Mouse (Mus musculus) lung, embryonic 14.5 days (tissue): ENCODE measurements around the gene Cbln3. TPM values are rescaled to one million over a fixed set of nuclear protein-coding genes. Genes with fewer than 3 reads are reported as not detected.

Experiments
- ATAC-seq: fragments of 200-750 bp; cut with Nextera tagmentation; 2 replicates; pipeline ENCODE4 v1.8.0; 2017; ENCODE audit warnings: mild to moderate bottlenecking, moderate TSS enrichment, moderate library complexity; ENCODE audit not compliant: insufficient read depth
- DNase-seq: peaks from one replicate; pipeline ENCODE4 v3.0.0-alpha.2; 2015
- H3K27ac ChIP-seq: fragments of 300-500 bp; sonication (generic); 2 replicates; pipeline ENCODE4 v1.5.1; 2014; ENCODE audit warnings: low read depth, mild to moderate bottlenecking, moderate library complexity
- H3K27me3 ChIP-seq: fragments of 300-500 bp; sonication (generic); 2 replicates; pipeline ENCODE4 v1.6.1; 2014; ENCODE audit warnings: low read length, control low read depth; ENCODE audit not compliant: insufficient read depth
- H3K36me3 ChIP-seq: fragments of 300-500 bp; sonication (generic); 2 replicates; pipeline ENCODE4 v1.6.1; 2014; ENCODE audit warnings: control low read depth; ENCODE audit not compliant: insufficient read depth
- H3K4me1 ChIP-seq: fragments of 300-500 bp; sonication (generic); 2 replicates; pipeline ENCODE4 v1.6.1; 2014; ENCODE audit warnings: antibody characterized with exemption, control low read depth; ENCODE audit not compliant: insufficient read depth
- H3K4me2 ChIP-seq: fragments of 300-500 bp; sonication (generic); 2 replicates; pipeline ENCODE4 v1.6.1; 2014; ENCODE audit warnings: mild to moderate bottlenecking
- H3K4me3 ChIP-seq: fragments of 300-500 bp; sonication (generic); 2 replicates; pipeline ENCODE4 v1.5.1; 2014; ENCODE audit warnings: low read depth, low read length
- H3K9ac ChIP-seq: fragments of 300-500 bp; sonication (generic); 2 replicates; pipeline ENCODE4 v1.6.1; 2014
- H3K9me3 ChIP-seq: fragments of 300-500 bp; sonication (generic); 2 replicates; pipeline ENCODE4 v1.6.1; 2016; ENCODE audit warnings: low read depth, low read length, control low read depth
- CTCF ChIP-seq: IDR thresholded peaks from 2 replicates; pipeline ENCODE4 v1.5.1; 2016; ENCODE audit warnings: antibody characterized with exemption, low read depth
- WGBS: fragments of 180-500 bp; shearing (Covaris S2); extraction: QIAGEN DNeasy Blood & Tissue Kit; methylation state at CpG from one replicate; pipeline ENCODE4 v1.1.7; 2014; 5-methylcytosine and 5-hydroxymethylcytosine counted together
- polyA plus RNA-seq: library from polyadenylated mRNA; unstranded; fragments of >200 nt; fragmentation: Nextera tagmentation; extraction: Ambion mirVana; gene quantifications from 2 replicates; pipeline ENCODE4 v1.2.1, GENCODE M21; 2014

Gene Cbln3
- 1.4 and 1.9 TPM in 2 replicates for polyA plus RNA-seq

DNA sequence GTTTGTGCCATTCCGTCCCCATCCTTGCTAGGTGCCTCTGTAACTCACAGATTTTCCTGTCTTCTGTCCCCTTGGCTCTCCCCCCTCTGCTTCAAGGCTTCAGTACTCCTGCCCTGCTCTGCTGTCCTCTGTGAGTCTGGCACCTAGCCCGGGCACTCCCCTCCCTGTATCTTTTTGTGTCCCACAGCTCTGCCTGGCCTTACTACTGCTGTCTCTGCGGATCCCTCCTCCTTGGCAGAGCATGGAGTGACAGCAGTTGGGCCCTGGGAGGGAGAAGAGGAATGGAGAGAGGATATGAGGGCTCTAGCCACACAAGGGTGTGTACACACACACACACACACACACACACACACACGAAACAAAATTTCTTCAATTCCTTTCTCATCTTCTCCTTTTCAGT, at the start of gene Cbln3:
Gene Cbln3 (minus strand): TSS at position 227 of the 400 bp plus-strand sequence.
- peak; percentile 86 for DNase-seq

DNA sequence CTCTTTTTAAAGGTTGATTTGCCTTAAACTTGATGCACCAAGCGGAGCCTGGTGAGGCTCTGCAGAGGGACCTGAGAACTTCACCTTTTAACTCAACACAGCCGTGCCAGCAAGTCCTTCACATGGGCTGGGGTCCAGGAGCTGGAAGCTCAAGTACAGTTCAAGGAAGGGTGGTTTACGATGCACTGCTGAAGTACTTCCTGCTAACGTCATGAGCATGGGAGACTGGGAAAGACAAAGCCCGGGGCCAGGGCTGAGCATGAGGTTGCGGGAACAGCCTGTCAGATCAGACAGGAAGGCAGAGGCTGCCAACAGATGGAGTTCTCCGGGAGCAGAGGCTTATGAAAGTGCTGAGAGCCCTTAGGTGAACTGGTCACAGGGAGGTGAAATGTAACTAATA, 49.4 kb upstream of the Cbln3 start:
- Histone ChIP-seq H3K27ac (no peak overlapping the region), H3K27me3 (no peaks in the 10 kb centered on the region), H3K4me2 (peak overlapping the region; percentile 40), H3K36me3 (no peaks in the 10 kb centered on the region), H3K9ac (no peak overlapping the region), H3K9me3 (no peaks in the 10 kb centered on the region; the same call in 1 of the 2 replicates), H3K4me1 (no peaks in the 10 kb centered on the region; the same call in 1 of the 2 replicates), H3K4me3 (no peak overlapping the region)
- DNase-seq (peak; percentile 79), ATAC-seq (peak; percentile 88)
- 13% methylated on average over 7 of the region's 7 CpGs for WGBS
- TF ChIP-seq CTCF, result no peak

More for the DNA sequence above, at the start of gene Cbln3:
- Histone ChIP-seq H3K9ac (peak within 1 kb of the TSS; percentile 86), H3K4me3 (peak within 1 kb of the TSS; percentile 67), H3K27me3 (no peaks in the 10 kb centered on the region), H3K4me2 (peak within 1 kb of the TSS; percentile 74), H3K4me1 (peaks cover 10% of the 10 kb centered on the region; the same call in 1 of the 2 replicates), H3K36me3 (peaks cover 31% of the 10 kb centered on the region), H3K9me3 (no peaks in the 10 kb centered on the region), H3K27ac (peak within 1 kb of the TSS; percentile 97)
- 24% methylated on average over 4 of the region's 4 CpGs for WGBS
- ATAC-seq, result peak; percentile 64
- TF ChIP-seq CTCF, result no peak

DNA sequence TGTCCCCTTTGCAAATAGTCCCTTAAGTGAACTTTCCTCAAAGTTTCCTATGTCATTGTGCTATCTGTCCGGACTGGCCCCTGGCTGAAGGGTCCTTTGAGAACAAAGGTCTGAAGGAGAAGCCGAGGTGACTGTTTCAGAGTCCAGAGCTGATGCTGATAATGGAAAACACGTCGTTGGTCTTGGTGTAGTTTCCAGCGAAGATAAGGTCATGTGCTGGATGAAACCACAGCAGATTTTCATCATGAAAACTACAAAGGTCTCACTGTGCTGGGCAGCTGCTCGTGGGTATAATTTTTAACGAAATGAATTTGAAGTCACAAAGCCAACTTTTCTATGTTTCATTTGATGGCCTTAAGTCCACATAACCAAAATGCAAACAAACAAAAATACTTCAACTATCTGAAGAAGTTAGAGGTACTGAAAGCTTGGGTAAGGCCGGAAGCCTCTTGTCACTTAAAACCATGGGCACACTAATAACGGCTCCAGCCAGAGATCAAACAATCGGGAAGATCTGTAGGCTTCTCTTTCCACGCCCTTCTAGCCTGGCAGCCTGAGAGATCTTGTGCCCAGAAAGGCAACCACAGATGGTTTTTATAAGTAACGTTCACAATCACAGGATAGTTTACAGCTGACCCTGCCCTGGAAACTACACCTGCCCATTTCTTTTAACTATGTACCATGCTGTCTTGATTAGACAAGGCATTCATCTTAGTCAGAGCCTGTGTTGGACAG, 45.2 kb upstream of the Cbln3 start:
- no peaks in the 10 kb centered on the region; the same call in 1 of the 2 replicates for H3K4me1 ChIP-seq
- ATAC-seq (no peak), DNase-seq (no peak)
- 50% methylated on average over 12 of the region's 12 CpGs for WGBS
- no peak overlapping the region for H3K4me3 ChIP-seq
- H3K4me2 ChIP-seq, result no peak overlapping the region
- TF ChIP-seq CTCF, result no peak
- no peak overlapping the region for H3K9ac ChIP-seq
- no peaks in the 10 kb centered on the region for H3K36me3 ChIP-seq
- no peaks in the 10 kb centered on the region for H3K27me3 ChIP-seq
- H3K27ac ChIP-seq, result no peak overlapping the region
- no peaks in the 10 kb centered on the region; the same call in 1 of the 2 replicates for H3K9me3 ChIP-seq

DNA sequence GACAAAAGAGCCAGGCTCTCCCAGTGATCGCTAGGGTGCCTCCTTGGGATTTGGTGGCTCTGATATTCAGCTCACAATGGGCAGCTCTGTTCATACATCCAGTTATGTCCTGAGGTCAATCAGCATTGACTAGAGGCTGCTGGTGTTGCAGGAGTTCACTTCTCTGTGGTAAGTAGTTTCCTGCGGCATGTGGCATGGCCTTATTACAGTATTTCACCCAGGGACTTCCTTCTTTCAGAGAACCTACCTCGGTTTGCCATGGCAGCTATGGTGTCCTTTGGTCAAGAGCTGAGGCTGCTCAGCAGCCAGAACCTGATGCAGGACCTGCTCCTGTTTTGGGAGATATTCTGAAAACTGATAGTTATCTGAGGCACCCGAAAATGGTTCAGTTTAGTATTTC, 42.7 kb upstream of the Cbln3 start:
- Histone ChIP-seq H3K4me1 (peaks cover 6% of the 10 kb centered on the region; the same call in 1 of the 2 replicates), H3K9me3 (no peaks in the 10 kb centered on the region; the same call in 1 of the 2 replicates), H3K27ac (no peak overlapping the region), H3K27me3 (no peaks in the 10 kb centered on the region), H3K4me3 (no peak overlapping the region), H3K36me3 (no peaks in the 10 kb centered on the region), H3K9ac (no peak overlapping the region), H3K4me2 (no peak overlapping the region)
- 86% methylated on average over 4 of the region's 4 CpGs for WGBS
- no peak for DNase-seq
- TF ChIP-seq CTCF, result no peak
- no peak for ATAC-seq

DNA sequence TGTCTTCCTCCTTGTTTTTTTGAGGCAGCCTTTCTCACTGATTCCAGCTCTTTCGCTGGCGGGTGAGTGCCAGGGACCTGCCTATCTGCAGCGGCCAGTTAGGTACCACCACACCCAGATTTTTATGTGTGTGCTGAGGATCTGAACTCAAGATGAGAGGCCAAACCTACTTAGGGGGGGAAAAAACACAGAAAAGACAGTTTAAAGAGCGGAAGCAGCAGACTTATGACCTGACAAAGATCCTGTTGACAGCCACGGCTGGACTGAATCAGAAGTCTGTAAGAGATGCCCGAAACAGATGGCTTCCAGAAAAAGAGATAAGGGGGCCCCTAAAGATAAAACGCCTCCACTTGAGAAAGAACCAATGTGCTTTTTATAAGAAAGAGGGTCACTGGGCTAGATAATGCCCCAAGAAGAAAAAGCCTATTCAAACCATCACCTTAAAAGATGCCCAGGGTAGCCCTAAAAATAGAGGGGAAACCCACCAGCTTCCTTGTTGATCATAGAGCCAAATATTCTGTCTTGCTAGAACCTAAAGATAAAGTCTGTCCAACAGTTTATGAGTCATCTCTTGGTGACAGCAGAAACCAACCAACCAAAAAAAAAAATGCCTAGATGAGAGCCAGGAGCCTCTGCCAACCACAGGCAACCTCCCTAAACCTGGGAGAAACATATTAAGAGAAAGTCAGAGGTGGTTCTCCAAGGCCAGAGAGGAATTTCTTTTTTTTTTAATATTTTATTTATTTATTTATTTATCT, 38.5 kb upstream of the Cbln3 start:
- H3K4me3 ChIP-seq, result no peak overlapping the region
- peak overlapping the region; percentile 33; the same call in 1 of the 2 replicates for H3K4me2 ChIP-seq
- TF ChIP-seq CTCF, result no peak

DNA sequence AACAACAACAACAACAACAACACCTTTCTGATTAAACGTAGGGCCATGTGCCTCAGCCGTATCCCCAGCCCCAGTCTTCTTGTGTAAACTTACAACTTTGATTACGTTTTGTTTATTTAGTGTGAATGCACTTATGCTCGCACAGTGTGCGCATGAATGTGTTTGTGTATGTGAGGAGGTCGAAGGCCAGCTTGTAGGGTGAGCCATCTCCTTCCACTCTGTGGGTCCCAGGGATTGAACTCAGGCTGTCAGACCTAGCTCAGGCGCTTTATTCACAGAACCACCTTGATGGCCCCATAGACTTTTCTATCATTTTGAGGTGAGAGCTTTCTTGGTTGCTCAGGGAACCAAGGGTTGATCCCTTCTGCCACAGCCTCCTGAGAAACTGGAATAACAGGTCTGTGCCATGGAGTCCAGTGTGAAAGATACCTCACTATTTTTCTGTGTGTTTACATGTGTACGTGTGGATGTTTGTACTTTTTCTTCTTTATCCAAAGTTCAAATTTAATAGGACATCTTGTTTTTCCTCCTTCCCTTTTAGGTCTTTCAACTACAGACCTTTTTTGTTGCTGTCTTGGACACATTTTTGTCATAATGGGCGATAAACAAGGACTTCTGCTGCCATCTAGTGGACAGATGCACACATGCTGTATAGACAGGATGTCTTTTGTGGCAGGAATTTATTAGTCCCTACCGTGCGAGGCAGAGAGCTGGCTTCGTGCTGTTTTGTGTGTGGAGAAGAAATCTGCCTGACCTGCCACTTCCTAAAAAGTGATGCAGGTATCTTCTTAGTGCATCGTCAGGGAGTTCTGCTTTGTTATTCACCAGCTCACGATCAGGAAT, 34.3 kb upstream of the Cbln3 start:
- Histone ChIP-seq H3K4me2 (peak overlapping the region; percentile 23; the same call in 1 of the 2 replicates), H3K27ac (no peak overlapping the region)
- ATAC-seq, result peak; percentile 72

More for the DNA sequence above, 38.5 kb upstream of the Cbln3 start:
- no peaks in the 10 kb centered on the region for H3K27me3 ChIP-seq
- H3K36me3 ChIP-seq, result no peaks in the 10 kb centered on the region
- peaks cover 6% of the 10 kb centered on the region; the same call in 1 of the 2 replicates for H3K4me1 ChIP-seq
- ATAC-seq, result peak; percentile 15; the same call in 1 of the 2 replicates
- no peak overlapping the region for H3K9ac ChIP-seq
- H3K27ac ChIP-seq, result no peak overlapping the region
- no peaks in the 10 kb centered on the region for H3K9me3 ChIP-seq
- 25% methylated on average over 7 of the region's 7 CpGs for WGBS
- DNase-seq, result peak; percentile 69

More for the DNA sequence above, 34.3 kb upstream of the Cbln3 start:
- H3K27me3 ChIP-seq, result no peaks in the 10 kb centered on the region
- 16% methylated on average over 14 of the region's 14 CpGs for WGBS
- peak; percentile 99 for DNase-seq
- H3K4me3 ChIP-seq, result no peak overlapping the region
- no peak overlapping the region for H3K9ac ChIP-seq
- peak; percentile 96 for TF ChIP-seq CTCF
- H3K9me3 ChIP-seq, result no peaks in the 10 kb centered on the region
- peaks cover 6% of the 10 kb centered on the region; the same call in 1 of the 2 replicates for H3K4me1 ChIP-seq
- H3K36me3 ChIP-seq, result no peaks in the 10 kb centered on the region
